Mouse (Mus musculus) bone marrow macrophage, adult 2 months (primary cell): ENCODE data around the gene Dhx29.

ENCODE experiments used
- CTCF ChIP-seq: IDR thresholded peaks from 2 replicates; pipeline ENCODE4 v1.5.1; 2012; ENCODE audit warnings: low read depth, mild to moderate bottlenecking, low read length, moderate library complexity
- POLR2A ChIP-seq: IDR thresholded peaks from 2 replicates; pipeline ENCODE4 v1.6.1; 2012; ENCODE audit warnings: mild to moderate bottlenecking, low read depth, low read length, borderline replicate concordance

DNA sequence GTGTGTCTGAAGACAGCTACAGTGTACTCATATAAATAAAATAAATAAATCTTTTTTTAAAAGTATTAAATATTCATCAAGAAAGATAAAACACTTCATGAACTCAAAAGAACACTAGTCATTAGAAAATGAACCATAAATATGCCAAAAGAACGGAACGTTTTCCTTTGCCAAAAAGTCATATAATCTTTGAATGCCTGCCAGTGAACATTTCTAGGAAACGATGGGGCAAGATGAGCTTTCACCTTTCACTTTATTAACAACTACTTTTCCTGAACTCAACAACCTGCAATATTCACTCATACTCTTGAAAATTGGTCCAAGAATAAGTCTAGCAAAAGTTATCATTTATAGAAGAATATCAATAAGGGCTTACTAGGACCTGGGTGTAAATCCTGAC, 25.1 kb upstream of the Dhx29 start:
- no peak for TF ChIP-seq CTCF
- no peak for TF ChIP-seq POLR2A
